Mouse (Mus musculus): ENCODE data around the gene Map3k5.
"Not testable (repeated sequence)": the region's sequence is repeated elsewhere in the genome, so short reads cannot be mapped to it uniquely, and the experiment has no call there.

Gene Map3k5

DNA sequence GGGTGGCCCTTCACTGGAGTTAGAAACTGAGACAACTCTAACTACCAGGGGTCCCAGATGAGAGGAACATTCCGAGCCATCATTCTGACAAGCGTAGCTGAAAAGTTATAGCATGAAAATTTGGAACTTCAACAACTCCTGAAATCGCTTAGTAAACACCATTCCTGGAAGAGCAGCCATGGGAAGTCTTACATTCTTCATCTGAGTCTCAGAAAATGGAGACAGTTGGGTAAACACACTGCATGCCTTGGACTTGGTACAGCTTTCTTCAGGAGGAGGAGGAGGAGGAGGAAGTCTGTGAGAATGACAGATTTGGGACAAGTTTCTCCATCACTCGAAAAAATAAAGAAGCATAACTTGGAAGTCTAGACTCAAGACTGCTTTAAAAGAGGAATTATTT is 29.8 kb downstream of the Map3k5 start:
- DNase-seq (ENCODE audit: extremely low spot score), result no peak

- DNase-seq (ENCODE audit: extremely low spot score), result no peak
These were observed 32.3 kb downstream of the Map3k5 start for GRCm38 (mm10) chr10:19966597-19966996.

DNA sequence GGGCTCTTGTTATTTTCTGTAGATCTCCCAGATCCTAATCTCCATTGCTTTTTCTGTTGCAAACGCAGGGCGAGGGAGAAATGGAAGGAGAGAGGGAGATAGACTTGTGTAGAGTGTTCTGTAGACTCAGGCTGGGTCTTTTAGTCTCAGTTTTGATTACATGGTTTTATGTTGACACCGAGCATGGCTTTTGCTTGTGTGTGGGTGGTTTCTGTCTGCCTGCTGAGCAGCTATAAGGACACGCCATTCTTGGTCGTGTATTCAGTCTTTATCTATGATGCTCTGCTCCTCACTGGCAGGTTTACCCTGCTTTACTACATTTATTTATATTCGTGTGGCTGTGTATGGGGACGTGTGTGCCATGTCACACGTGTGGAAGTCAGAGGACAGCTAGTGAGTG is 34.2 kb downstream of the Map3k5 start:
- no peak for DNase-seq (ENCODE audit: extremely low spot score)

GRCm38 (mm10) chr10:19969831-19970460 is 35.7 kb downstream of the Map3k5 start:
- no peak for DNase-seq (ENCODE audit: extremely low spot score)

- not testable (repeated sequence) for DNase-seq (ENCODE audit: extremely low spot score)
These were observed 37.2 kb downstream of the Map3k5 start for GRCm38 (mm10) chr10:19971491-19971890.

- no peak for DNase-seq (ENCODE audit: extremely low spot score)
These were observed 39.2 kb downstream of the Map3k5 start for GRCm38 (mm10) chr10:19973321-19974108.

GRCm38 (mm10) chr10:19977557-19977956 is 43.3 kb downstream of the Map3k5 start:
- DNase-seq (ENCODE audit: extremely low spot score), result no peak

- no peak for DNase-seq (ENCODE audit: extremely low spot score)
These were observed 44.5 kb downstream of the Map3k5 start for GRCm38 (mm10) chr10:19978662-19979199.

GRCm38 (mm10) chr10:19987736-19988135 is 53.5 kb downstream of the Map3k5 start:
- no peak for DNase-seq (ENCODE audit: extremely low spot score)

DNA sequence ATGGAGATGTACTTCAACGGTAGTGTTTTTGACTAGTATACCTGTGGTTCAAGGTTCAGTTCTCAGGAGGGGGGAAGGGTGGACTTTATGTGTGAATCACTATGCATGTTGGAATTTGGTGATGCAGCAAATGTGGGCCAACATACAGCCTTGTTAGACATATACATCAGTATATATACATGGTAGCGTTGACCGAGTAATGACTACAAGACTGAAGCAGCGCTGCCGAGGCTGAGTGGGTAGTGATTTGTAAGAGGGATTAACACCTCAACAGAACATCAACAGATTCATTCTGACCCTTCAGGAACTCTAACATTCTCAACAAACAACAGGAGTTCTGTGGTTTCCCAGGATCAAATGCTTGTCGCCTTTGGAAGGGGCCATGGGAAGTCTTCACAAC is 55.7 kb downstream of the Map3k5 start:
- no peak for DNase-seq (ENCODE audit: extremely low spot score)

DNA sequence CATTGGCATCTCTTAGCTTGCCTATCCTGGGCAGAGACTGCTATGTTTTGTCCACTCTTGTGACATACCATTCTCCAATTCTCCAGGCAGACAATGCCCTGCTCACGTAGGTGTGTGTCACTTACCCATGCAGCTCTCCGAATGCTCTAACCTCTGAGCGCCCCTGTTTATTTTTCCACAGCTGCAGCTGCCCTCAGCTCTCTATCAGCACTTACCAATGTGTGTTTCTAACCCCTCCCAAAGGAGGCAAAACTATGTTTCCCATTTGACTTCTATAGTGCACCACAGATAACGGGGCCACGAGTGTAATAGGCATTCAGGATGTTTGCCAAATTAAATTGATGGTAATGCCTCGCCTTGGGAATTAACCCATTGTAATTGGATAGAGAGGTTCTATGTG is 56.4 kb downstream of the Map3k5 start:
- DNase-seq (ENCODE audit: extremely low spot score), result no peak

DNA sequence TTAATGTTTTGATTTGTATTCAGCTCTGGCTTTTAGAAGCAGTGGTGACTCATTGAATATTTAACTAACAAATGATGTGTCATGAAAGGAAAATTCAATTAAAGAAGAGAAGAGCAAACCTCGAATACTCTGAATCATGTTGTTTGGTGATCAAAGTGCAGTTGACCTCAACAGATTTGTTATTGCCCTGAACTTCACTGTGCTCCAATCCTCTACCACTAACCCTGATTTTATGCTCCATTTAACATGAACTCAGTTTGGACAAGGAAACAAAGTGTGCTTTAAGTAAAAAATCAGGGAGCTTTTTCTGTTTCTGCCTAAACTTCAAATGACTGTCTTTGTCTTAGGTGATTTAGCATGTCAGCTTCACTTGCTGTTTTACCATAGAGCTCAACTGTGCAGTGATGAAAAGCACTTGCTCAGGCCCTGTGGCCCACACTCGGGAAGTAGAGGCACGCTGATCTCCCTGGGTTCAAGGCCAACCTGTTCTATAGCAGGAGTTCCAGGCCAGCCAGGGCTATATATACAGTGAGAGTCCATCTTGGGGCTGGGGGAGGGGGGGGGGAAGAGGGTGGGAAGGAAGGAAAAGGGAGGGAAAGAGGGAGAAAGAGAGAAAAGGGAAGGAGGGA is 57.1 kb downstream of the Map3k5 start:
- DNase-seq (ENCODE audit: extremely low spot score), result no peak

GRCm38 (mm10) chr10:19991866-19992252 is 57.6 kb downstream of the Map3k5 start:
- DNase-seq (ENCODE audit: extremely low spot score), result no peak

DNA sequence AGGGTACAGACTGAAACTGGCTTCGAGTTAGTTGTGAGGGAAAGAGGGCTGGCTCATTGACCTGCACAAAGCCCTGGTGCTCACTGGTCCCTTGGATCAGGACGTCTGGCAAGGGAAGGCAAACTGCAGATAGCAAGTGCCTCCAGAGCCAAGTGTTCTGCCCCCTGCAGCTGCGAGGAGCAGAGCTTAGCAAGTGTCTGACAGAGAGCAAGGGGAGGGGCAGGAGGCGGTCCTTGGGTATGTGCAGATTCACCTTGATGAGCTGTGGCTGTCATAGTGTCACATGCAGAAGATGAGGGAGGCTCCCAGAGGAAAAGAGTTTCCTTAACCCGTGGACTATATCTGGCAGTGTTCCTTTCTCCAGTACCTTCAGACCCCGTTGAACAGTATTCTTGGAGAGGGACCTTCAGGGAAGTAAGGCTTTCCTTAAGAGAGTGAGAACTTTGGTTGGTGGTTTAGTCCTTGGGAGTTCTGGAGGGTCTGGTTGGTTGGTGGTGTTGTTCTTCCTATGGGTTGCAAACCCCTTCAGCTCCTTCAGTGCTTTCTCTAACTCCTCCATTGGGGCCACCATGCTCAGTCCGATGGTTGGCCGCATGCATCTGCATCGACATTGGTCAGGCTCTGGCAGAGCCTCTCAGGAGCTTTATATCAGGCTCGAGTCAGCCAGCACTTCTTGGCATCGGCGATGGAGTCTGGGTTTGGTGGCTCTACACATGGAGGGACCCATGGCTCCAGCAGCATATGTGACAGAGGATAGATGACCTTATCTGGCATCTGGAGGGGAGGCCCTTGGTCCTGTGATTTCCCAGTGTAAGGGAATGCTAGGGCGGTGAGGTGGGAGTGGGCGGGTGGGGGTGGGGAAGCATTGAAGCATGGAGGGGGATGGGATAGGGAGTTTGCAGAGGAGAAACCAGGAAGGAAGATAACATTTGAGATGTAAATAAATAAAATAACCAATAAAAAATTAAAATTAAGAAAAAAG is 60.5 kb downstream of the Map3k5 start:
- DNase-seq (ENCODE audit: extremely low spot score), result no peak

DNA sequence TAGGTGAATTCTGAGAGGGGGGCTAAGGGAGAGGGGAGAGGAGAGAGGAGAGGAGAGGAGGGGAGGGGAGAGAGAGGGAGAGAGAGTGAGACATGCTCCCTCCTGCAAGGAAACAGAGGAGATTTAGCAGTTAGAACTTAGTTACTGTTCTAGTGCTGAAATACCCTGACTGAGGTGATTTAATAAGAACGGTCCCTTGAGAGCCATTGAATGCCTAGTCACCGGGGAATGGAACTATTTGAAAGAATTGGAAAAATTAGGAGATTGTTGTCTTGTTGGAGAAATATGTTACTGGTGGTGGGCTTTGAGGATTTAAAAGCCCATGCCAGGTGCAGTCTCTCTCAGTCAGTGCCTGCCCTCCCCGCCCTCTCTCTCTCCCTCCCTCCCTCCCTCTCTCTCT is 61.9 kb downstream of the Map3k5 start:
- DNase-seq (ENCODE audit: extremely low spot score), result no peak

DNA sequence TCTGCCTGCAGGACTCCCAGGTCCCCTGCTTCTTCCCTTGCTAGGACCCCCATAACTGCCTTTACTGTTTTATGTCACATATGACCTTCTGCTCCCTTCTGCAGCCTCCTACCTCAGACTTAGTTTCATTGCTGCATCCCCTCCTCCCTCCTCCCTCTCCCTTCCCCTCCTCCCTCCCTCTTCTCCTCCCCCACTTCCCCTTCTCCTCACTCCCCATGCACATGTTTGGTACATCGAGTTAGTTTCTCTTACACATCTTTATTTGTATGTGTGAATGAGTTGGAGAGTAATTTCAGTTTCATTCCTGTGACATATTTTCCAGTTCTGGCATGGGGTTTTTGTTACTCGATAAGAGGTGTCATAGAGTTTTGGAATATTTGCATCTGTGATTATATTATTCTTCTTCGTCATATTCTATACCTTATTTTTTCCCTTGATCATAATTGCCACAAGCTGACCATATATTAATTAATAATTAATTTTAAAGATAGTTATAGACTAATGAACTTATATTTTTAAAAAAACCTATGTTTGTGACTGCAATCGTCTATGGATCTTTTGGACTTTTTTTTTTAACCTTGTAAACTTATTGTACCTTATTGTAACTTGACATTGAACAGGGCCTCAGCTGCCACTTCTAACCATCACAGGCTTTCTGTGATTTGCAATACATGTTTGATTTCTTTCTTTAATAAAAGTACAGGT is 65.6 kb downstream of the Map3k5 start:
- no peak for DNase-seq (ENCODE audit: extremely low spot score)

GRCm38 (mm10) chr10:20000408-20000770 is 66.1 kb downstream of the Map3k5 start:
- no peak for DNase-seq (ENCODE audit: extremely low spot score)

DNA sequence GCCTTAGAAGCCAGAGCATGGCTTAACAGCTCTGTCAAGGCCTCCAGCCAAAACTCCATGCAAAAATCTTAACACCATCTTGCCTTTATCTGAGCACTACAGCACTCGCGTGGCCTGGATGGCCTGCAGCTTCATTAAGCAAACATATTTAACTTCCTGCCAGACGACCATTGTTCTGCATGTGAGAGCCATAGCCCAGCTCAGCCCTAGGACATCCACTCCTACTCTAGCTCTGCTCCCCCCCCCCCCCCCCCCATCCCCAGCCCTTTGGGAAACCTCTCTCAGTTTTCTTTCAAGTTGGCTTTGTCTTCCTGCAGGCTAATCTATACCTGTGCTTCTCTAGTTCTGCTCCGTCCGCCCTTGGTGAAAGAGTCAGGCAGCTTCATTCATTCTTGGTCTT is 67.7 kb downstream of the Map3k5 start:
- no peak for DNase-seq (ENCODE audit: extremely low spot score)

- DNase-seq (ENCODE audit: extremely low spot score), result no peak
These were observed 68.7 kb downstream of the Map3k5 start for GRCm38 (mm10) chr10:20003006-20003405.

GRCm38 (mm10) chr10:20004786-20005185 is 70.5 kb downstream of the Map3k5 start:
- DNase-seq (ENCODE audit: extremely low spot score), result no peak

GRCm38 (mm10) chr10:20005491-20005952 is 71.2 kb downstream of the Map3k5 start:
- DNase-seq (ENCODE audit: extremely low spot score), result no peak

Data from embryo, embryonic 9.5 days (tissue).